Mouse (Mus musculus) splenic B cell, adult 2 months (primary cell): Measurements from ENCODE around the gene Gm42791.

Experiments used
- DNase-seq: peaks from one replicate; pipeline ENCODE4 v3.0.0-alpha.2; 2011; ENCODE audit warnings: low read depth, low spot score
- H3K27me3 ChIP-seq: 2 replicates; pipeline ENCODE4 v1.6.1; 2012; ENCODE audit warnings: mild to moderate bottlenecking, low read length, moderate library complexity, mixed read lengths; ENCODE audit not compliant: control insufficient read depth, poor library complexity, insufficient read depth, severe bottlenecking
- H3K36me3 ChIP-seq: 2 replicates; pipeline ENCODE4 v1.6.1; 2012; ENCODE audit warnings: mild to moderate bottlenecking, low read length, moderate library complexity, mixed read lengths; ENCODE audit not compliant: control insufficient read depth, poor library complexity, insufficient read depth, severe bottlenecking

Gm42791 gene

DNA sequence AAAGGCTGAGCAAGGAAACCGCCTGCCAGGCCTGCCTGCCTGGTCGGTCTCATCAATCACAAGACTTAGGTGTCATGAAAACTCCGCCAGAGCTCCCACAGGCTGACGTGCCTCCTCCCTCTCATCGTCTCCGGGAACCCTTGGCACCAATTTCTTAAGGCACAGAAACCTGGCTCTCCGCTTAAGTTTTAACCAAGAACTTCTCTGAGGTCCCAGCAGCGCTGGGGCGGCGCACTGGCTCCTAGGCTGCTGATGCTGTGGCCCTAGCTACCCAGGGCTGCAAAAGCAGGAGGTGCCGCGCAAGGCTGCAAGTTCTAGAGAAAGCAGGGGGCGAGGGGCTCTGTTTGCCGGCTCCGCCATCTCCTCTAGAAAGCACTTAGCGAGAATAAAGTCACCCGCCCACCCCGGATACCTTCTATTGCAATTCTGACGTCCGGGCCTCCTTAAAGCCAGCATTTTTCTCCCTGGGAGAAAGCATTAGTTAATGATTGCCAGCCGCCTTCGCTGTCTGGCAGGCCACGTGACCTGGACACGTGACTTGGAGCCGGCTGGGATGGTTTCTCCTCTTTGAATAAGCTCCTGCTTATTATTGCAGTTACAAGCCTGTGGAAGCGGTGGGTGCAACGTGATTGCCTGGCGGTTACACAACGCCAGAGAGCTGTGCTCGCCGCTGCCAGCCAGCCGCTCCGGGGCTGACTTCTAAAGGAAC is at the start of gene Gm42791:
TSS of gene Gm42791 (minus strand) at position 442 of the 709 bp plus-strand sequence.
- DNase-seq = peak; percentile 36
- H3K36me3 ChIP-seq = no peaks in the 10 kb centered on the region
- no peaks in the 10 kb centered on the region for H3K27me3 ChIP-seq

DNA sequence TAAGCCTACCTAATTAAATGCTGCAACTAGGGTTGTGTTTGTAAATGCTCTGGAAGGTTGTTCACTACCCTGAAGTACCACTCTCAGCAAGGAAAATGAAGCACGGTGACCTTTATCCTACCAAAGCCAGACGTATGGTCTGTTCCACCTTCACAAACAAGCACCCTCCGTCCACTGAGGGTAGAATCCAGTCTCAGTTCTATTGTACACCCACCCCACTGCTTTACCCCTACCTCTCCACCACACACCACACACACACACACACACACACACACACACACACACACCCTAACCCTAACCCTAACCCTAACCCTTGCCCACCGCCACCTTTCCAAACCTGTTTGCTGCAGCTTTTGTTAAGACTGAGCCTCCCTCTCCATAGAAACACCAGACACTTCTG is 49.1 kb upstream of the Gm42791 start:
- Histone ChIP-seq H3K36me3 (no peaks in the 10 kb centered on the region; the same call in 1 of the 2 replicates), H3K27me3 (no peaks in the 10 kb centered on the region)
- no peak for DNase-seq

GRCm38 (mm10) chr5:149043240-149043639 is 48.3 kb upstream of the Gm42791 start:
- no peak for DNase-seq
- Histone ChIP-seq H3K27me3 (no peaks in the 10 kb centered on the region), H3K36me3 (no peaks in the 10 kb centered on the region; the same call in 1 of the 2 replicates)

DNA sequence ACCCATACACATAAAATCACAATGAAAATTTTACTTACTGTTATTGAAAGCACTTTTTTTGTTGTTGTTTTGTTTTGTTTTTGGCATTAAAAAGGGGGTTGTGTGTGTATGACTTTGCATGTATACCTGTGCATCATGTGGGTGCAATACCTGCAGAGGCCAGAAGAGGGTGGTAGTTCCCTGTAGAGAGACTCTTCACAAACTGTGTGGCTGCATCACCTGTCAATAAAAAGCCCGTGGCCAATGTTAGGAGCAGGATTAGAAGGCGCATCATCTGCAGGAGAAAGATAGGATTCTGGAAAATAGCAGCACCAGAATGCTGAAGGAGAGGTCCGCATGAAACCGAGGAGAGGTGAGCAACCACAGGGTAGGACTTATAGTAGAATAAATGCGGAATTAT is 44.9 kb upstream of the Gm42791 start:
- H3K36me3 ChIP-seq = no peaks in the 10 kb centered on the region
- H3K27me3 ChIP-seq = no peaks in the 10 kb centered on the region
- peak; percentile 62 for DNase-seq

DNA sequence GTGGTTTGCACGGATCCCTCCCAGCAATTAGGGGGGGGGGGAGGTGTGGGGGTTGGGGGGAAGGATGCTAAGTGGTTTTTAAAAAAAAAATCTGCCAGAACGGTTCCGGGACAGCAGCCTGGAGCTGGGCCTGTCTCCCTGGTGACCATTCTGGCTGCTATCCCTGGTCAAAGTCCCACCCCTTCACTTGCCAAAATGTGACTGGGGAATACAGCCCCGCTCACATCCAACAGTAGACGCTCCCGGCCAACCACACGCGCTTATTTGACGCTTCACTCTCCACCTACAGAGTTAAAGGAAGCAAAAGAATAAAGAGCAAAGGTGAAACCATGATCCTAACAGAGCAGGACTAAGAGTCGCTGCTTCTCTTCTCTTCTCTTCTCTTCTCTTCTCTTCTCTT is 42.8 kb upstream of the Gm42791 start:
- H3K27me3 ChIP-seq = no peaks in the 10 kb centered on the region

GRCm38 (mm10) chr5:149036920-149037319 is 42.0 kb upstream of the Gm42791 start:
- Histone ChIP-seq H3K36me3 (no peaks in the 10 kb centered on the region), H3K27me3 (no peaks in the 10 kb centered on the region)
- no peak for DNase-seq

More for the DNA sequence above, 42.8 kb upstream of the Gm42791 start:
- no peak for DNase-seq
- H3K36me3 ChIP-seq = no peaks in the 10 kb centered on the region

- DNase-seq = no peak
- Histone ChIP-seq H3K27me3 (no peaks in the 10 kb centered on the region), H3K36me3 (no peaks in the 10 kb centered on the region)
These were observed 37.5 kb upstream of the Gm42791 start for GRCm38 (mm10) chr5:149032438-149032837.

- DNase-seq = peak; percentile 81
- no peaks in the 10 kb centered on the region for H3K27me3 ChIP-seq
- no peaks in the 10 kb centered on the region for H3K36me3 ChIP-seq
These were observed 36.3 kb upstream of the Gm42791 start for GRCm38 (mm10) chr5:149031199-149031750.

GRCm38 (mm10) chr5:149030103-149030502 is 35.2 kb upstream of the Gm42791 start:
- H3K27me3 ChIP-seq = no peaks in the 10 kb centered on the region
- no peak for DNase-seq
- H3K36me3 ChIP-seq = no peaks in the 10 kb centered on the region

GRCm38 (mm10) chr5:149028394-149028793 is 33.4 kb upstream of the Gm42791 start:
- no peak for DNase-seq
- H3K36me3 ChIP-seq = no peaks in the 10 kb centered on the region

GRCm38 (mm10) chr5:149027389-149027788 is 32.4 kb upstream of the Gm42791 start:
- Histone ChIP-seq H3K27me3 (no peaks in the 10 kb centered on the region), H3K36me3 (no peaks in the 10 kb centered on the region)
- DNase-seq = peak; percentile 44

More at GRCm38 (mm10) chr5:149028394-149028793, 33.4 kb upstream of the Gm42791 start:
- H3K27me3 ChIP-seq = no peaks in the 10 kb centered on the region

- no peak for DNase-seq
- no peaks in the 10 kb centered on the region for H3K27me3 ChIP-seq
These were observed 26.2 kb upstream of the Gm42791 start for GRCm38 (mm10) chr5:149021120-149021519.

DNA sequence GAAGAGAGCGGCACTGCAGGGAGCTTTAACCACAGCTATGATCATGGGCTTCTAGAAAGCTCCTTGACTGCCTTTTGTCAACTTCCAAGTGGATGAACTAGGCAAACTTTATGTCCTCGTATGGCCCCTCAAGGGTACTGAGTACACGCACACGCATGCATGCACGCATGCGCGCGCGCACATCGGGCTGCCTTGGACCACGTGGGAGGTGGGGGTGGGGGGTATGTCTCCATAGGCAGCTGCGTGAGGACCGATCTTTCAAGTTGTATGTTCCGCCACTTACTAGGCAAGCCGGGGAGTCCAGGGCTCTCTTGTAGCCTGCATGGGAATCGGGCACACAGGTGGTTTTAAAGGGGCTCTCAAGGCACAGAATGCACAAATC is 25.7 kb upstream of the Gm42791 start:
- DNase-seq = no peak
- Histone ChIP-seq H3K36me3 (no peaks in the 10 kb centered on the region), H3K27me3 (no peaks in the 10 kb centered on the region)

More at GRCm38 (mm10) chr5:149021120-149021519, 26.2 kb upstream of the Gm42791 start:
- H3K36me3 ChIP-seq = no peaks in the 10 kb centered on the region

DNA sequence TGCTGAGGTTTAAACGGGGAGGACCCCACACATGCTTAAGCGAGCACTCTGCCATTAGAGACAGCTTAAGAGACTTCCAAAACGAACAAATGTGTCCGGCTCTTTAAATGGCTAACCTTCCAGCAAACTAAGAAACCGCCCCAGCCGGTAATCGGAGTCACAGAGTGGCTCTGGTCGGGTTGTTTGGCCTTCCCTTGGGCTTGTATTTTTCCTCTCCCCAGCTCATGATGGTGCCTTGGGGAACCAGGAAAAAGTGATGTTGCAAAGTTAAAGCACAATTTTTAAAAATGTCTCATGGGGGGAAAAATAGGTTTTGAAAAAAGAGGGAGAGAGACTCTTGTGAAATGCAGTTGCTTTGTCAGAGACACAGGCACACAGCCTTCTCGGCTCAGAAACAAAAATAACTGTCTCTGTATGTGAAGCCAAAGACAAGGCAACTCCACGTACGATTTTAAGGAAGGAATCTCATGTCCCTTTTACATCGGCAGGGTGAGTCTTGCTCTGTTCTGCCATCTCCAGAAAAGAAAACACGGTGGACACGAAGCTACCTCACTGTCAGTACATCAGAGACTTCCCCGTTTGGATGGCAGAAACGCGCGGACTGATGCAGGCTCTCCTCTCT is 25.2 kb upstream of the Gm42791 start:
- H3K36me3 ChIP-seq = no peaks in the 10 kb centered on the region
- DNase-seq = no peak

GRCm38 (mm10) chr5:149017666-149018415 is 22.9 kb upstream of the Gm42791 start:
- Histone ChIP-seq H3K36me3 (no peaks in the 10 kb centered on the region; the same call in 1 of the 2 replicates), H3K27me3 (no peaks in the 10 kb centered on the region)
- peak; percentile 90 for DNase-seq

More for the DNA sequence above, 25.2 kb upstream of the Gm42791 start:
- H3K27me3 ChIP-seq = no peaks in the 10 kb centered on the region
